Mouse (Mus musculus) liver, adult (tissue): ENCODE results near the gene P4ha1.
A peak's percentile ranks its signal among the peaks of the same experiment; 100 is the strongest.
"Not testable (repeated sequence)": the region's sequence is repeated elsewhere in the genome, so short reads cannot be mapped to it uniquely, and the experiment has no call there.

Experiments used
- GATA4 ChIP-seq: IDR thresholded peaks from 2 replicates; pipeline ENCODE4 v1.6.1; 2014; ENCODE audit warnings: mild to moderate bottlenecking, low read length; ENCODE audit not compliant: insufficient replicate concordance

Gene P4ha1

GRCm38 (mm10) chr10:59395461-59395860 lies 72.4 kb downstream of the P4ha1 start, which contains the start of gene Gm10273:
Gene Gm10273 (plus strand): TSS chr10:59395632.
- not testable (repeated sequence) for TF ChIP-seq GATA4

GRCm38 (mm10) chr10:59402899-59403792 lies 80.0 kb downstream of the P4ha1 start, which contains the start of gene Pla2g12b:
Gene Pla2g12b (plus strand): TSS chr10:59403660.
- peak; percentile 88; the same call in 1 of the 2 replicates for TF ChIP-seq GATA4

GRCm38 (mm10) chr10:59403793-59404149 lies 80.7 kb downstream of the P4ha1 start:
- no peak for TF ChIP-seq GATA4

- TF ChIP-seq GATA4: no peak
These were observed 85.4 kb downstream of the P4ha1 start for GRCm38 (mm10) chr10:59408499-59408898.

- no peak for TF ChIP-seq GATA4
These were observed 87.2 kb downstream of the P4ha1 start for GRCm38 (mm10) chr10:59410264-59410663.

- no peak for TF ChIP-seq GATA4
These were observed 90.6 kb downstream of the P4ha1 start for GRCm38 (mm10) chr10:59413711-59414110.

GRCm38 (mm10) chr10:59416623-59417022 lies 93.5 kb downstream of the P4ha1 start:
- no peak for TF ChIP-seq GATA4

- no peak for TF ChIP-seq GATA4
These were observed 96.4 kb downstream of the P4ha1 start for GRCm38 (mm10) chr10:59419516-59419915.
